Mouse (Mus musculus) bone marrow, adult 2 months (tissue): ENCODE measurements around the gene Ccdc105.

Source experiments
- CTCF ChIP-seq: fragments of 200-500 bp; IDR thresholded peaks from 2 replicates; pipeline ENCODE4 v1.5.1; 2011; ENCODE audit warnings: low read length, control low read depth; ENCODE audit not compliant: control insufficient read depth, insufficient read depth
- POLR2A ChIP-seq: fragments of 200-500 bp; IDR thresholded peaks from 2 replicates; pipeline ENCODE4 v1.6.1; 2011; ENCODE audit warnings: low read depth, mild to moderate bottlenecking, control low read depth, low read length, borderline replicate concordance; ENCODE audit not compliant: control insufficient read depth

- no peak for TF ChIP-seq CTCF
- no peak for TF ChIP-seq POLR2A
Observed at GRCm38 (mm10) chr10:78722654-78723053, 30.2 kb downstream of the Ccdc105 start.
